In genomic region chr9:69398453-69398850, GRCm38 (mm10) we compare ENCODE assay signal across 8 mouse cellular contexts. TPM values are rescaled to one million over a fixed set of nuclear protein-coding genes. Genes with fewer than 3 reads are reported as not detected.
DNase-seq lines count a peak whose midpoint lies in the region; ATAC-seq and TF ChIP-seq lines count a peak whose summit lies in the region.

No protein-coding gene starts in this region.

- H3K9me3 ChIP-seq in embryonic facial prominence, embryonic 10.5 days = no peaks in the 10 kb centered on the region
- H3K9me3 ChIP-seq in intestine, embryonic 14.5 days (ENCODE audit: control insufficient read depth, low read length) = no peaks in the 10 kb centered on the region
- H3K9me3 ChIP-seq in midbrain, postnatal 0 days (ENCODE audit: low read length) = no peaks in the 10 kb centered on the region

- intact Hi-C loops in left cerebral cortex, adult 2 months (cut with DNase I) = no loop called here

- H3K9ac ChIP-seq in intestine, embryonic 14.5 days (ENCODE audit: low read length) = peak overlapping the region; percentile 92
- H3K9ac ChIP-seq in midbrain, postnatal 0 days (replicated peaks; ENCODE audit: low read length, poor library complexity, severe bottlenecking) = peak overlapping the region; percentile 91

- H3K36me3 ChIP-seq in embryonic facial prominence, embryonic 10.5 days (replicated peaks) = peaks cover 3% of the 10 kb centered on the region
- peaks cover 5% of the 10 kb centered on the region; the same call in 1 of the 2 replicates for H3K36me3 ChIP-seq in intestine, embryonic 14.5 days (ENCODE audit: control insufficient read depth, insufficient read depth, low read length)
- no peaks in the 10 kb centered on the region for H3K36me3 ChIP-seq in midbrain, postnatal 0 days (ENCODE audit: insufficient read depth, low read length)

- peaks cover 10% of the 10 kb centered on the region for H3K4me1 ChIP-seq in embryonic facial prominence, embryonic 10.5 days
- 0 out of 2 replicates have a peak, but pooled peaks cover 3% of the 10 kb centered on the region for H3K4me1 ChIP-seq in intestine, embryonic 14.5 days (replicated peaks; ENCODE audit: control insufficient read depth, insufficient read depth, low read length)
- peaks cover 4% of the 10 kb centered on the region for H3K4me1 ChIP-seq in midbrain, postnatal 0 days (ENCODE audit: insufficient read depth, low read length)

- H3K27me3 ChIP-seq in embryonic facial prominence, embryonic 10.5 days (replicated peaks; ENCODE audit: low read depth, poor library complexity, severe bottlenecking) = no peaks in the 10 kb centered on the region
- H3K27me3 ChIP-seq in intestine, embryonic 14.5 days (replicated peaks; ENCODE audit: control insufficient read depth, insufficient read depth, low read length) = no peaks in the 10 kb centered on the region
- no peaks in the 10 kb centered on the region for H3K27me3 ChIP-seq in midbrain, postnatal 0 days (ENCODE audit: insufficient read depth, low read length)

- no peak for DNase-seq in left cerebral cortex, adult 2 months (ENCODE audit: extremely low spot score in 1 of 2, low spot score in 2 of 2)
- no peak for DNase-seq in left cerebral cortex, adult 11 months (ENCODE audit: low spot score)
- no peak for DNase-seq in embryonic facial prominence, embryonic 10.5 days (ENCODE audit: low spot score)
- no peak for DNase-seq in intestine, embryonic 14.5 days (ENCODE audit: low spot score)
- DNase-seq in midbrain, postnatal 0 days (ENCODE audit: low spot score) = no peak
- DNase-seq in thymus, postnatal 14 days = no peak
- no peak for DNase-seq in adrenal gland, postnatal 36 days
- DNase-seq in urinary bladder, adult 2 months (ENCODE audit: low spot score) = no peak

- H3K4me3 ChIP-seq in left cerebral cortex, adult 2 months = peak overlapping the region; percentile 75
- H3K4me3 ChIP-seq in embryonic facial prominence, embryonic 10.5 days = peak overlapping the region; percentile 87
- H3K4me3 ChIP-seq in intestine, embryonic 14.5 days (ENCODE audit: low read depth, low read length) = peak overlapping the region; percentile 79
- peak overlapping the region; percentile 70 for H3K4me3 ChIP-seq in midbrain, postnatal 0 days (ENCODE audit: low read depth, low read length)

- 0 out of 2 replicates have a peak, but pooled peaks have one; percentile 36 for ATAC-seq in intestine, embryonic 14.5 days (replicated peaks; ENCODE audit: low FRiP score, low TSS enrichment, low read depth)
- ATAC-seq in midbrain, postnatal 0 days (ENCODE audit: low FRiP score) = no peak

- H3K27ac ChIP-seq in left cerebral cortex, adult 2 months = peak overlapping the region; percentile 94
- H3K27ac ChIP-seq in embryonic facial prominence, embryonic 10.5 days (replicated peaks) = peak overlapping the region; percentile 99
- H3K27ac ChIP-seq in intestine, embryonic 14.5 days (ENCODE audit: low read depth) = peak overlapping the region; percentile 97
- peak overlapping the region; percentile 89 for H3K27ac ChIP-seq in midbrain, postnatal 0 days (ENCODE audit: low read depth, low read length)

- TF ChIP-seq CTCF in left cerebral cortex, adult 2 months (IDR thresholded peaks at IDR 0.05) = no peak
- TF ChIP-seq CTCF in midbrain, postnatal 0 days (IDR thresholded peaks at IDR 0.05) = no peak

- peak overlapping the region; percentile 94 for H3K4me2 ChIP-seq in intestine, embryonic 14.5 days (ENCODE audit: low read length)
- peak overlapping the region; percentile 89 for H3K4me2 ChIP-seq in midbrain, postnatal 0 days (ENCODE audit: low read depth, low read length, poor library complexity, severe bottlenecking)

- 25% methylated on average over 10 of the region's 10 CpGs for WGBS in embryonic facial prominence, embryonic 10.5 days
- 11% methylated on average over 10 of the region's 10 CpGs for WGBS in intestine, embryonic 14.5 days
- 18% methylated on average over 10 of the region's 10 CpGs for WGBS in midbrain, postnatal 0 days

RNA-seq across cellular contexts. Expression of gene Ice2, which starts 0.7 kb away (rescaled TPM):
- total RNA-seq in left cerebral cortex, adult 2 months (2021) = 10 to 100 TPM; 10.1 to 11.6 TPM
- polyA plus RNA-seq in embryonic facial prominence, embryonic 10.5 days (2016; fragmentation: Nextera tagmentation; extraction: Ambion mirVana) = 22.5 and 23.0 TPM in 2 replicates
- 17.4 and 19.2 TPM in 2 replicates for polyA plus RNA-seq in intestine, embryonic 14.5 days (2014; fragmentation: Nextera tagmentation; extraction: Ambion mirVana)
- 7.3 and 8.9 TPM in 2 replicates for total RNA-seq in midbrain, postnatal 0 days (2014; rRNA removed)
- polyA plus RNA-seq in midbrain, postnatal 0 days (2015; fragmentation: Nextera tagmentation; extraction: Ambion mirVana) = 4.9 and 5.0 TPM in 2 replicates
- total RNA-seq in adrenal gland, postnatal 36 days (2021) = 10 to 100 TPM; 12.9 to 15.3 TPM
- polyA plus RNA-seq in urinary bladder, adult 2 months (2012; rRNA removed) = 8.0 and 8.5 TPM in 2 replicates

RNA-seq across cellular contexts. Expression of gene Anxa2, which starts 55.0 kb away (rescaled TPM):
- 10 to 100 TPM; 13.4 to 14.8 TPM for total RNA-seq in left cerebral cortex, adult 2 months (2021)
- 112 and 145 TPM in 2 replicates for polyA plus RNA-seq in embryonic facial prominence, embryonic 10.5 days (2016; fragmentation: Nextera tagmentation; extraction: Ambion mirVana)
- 377 and 383 TPM in 2 replicates for polyA plus RNA-seq in intestine, embryonic 14.5 days (2014; fragmentation: Nextera tagmentation; extraction: Ambion mirVana)
- total RNA-seq in midbrain, postnatal 0 days (2014; rRNA removed) = 68.4 and 73.2 TPM in 2 replicates
- polyA plus RNA-seq in midbrain, postnatal 0 days (2015; fragmentation: Nextera tagmentation; extraction: Ambion mirVana) = 69.2 and 79.1 TPM in 2 replicates
- 100 to 1,000 TPM; 396 to 515 TPM for total RNA-seq in adrenal gland, postnatal 36 days (2021)
- 536 and 671 TPM in 2 replicates for polyA plus RNA-seq in urinary bladder, adult 2 months (2012; rRNA removed)
